Mouse (Mus musculus) CD8-positive naive resting alpha-beta T cell, adult 2 months (primary cell): ENCODE results near the gene 4930402H24Rik.

Experiments used
- DNase-seq, 2 experiments: peaks; one replicate each; pipeline ENCODE4 v3.0.0; 2022; ENCODE audit warnings: low read depth in 2 of 2, low spot score in 2 of 2

The 4930402H24Rik gene

GRCm38 (mm10) chr2:130814492-130814891 is 91.7 kb downstream of the 4930402H24Rik start:
- no peak for DNase-seq

GRCm38 (mm10) chr2:130813729-130814128 is 92.5 kb downstream of the 4930402H24Rik start:
- no peak for DNase-seq

GRCm38 (mm10) chr2:130812487-130812886 is 93.7 kb downstream of the 4930402H24Rik start:
- DNase-seq = no peak

GRCm38 (mm10) chr2:130805146-130805545 is 101.1 kb downstream of the 4930402H24Rik start:
- DNase-seq = no peak

- DNase-seq = no peak
These were observed 102.5 kb downstream of the 4930402H24Rik start for GRCm38 (mm10) chr2:130803706-130804105.

GRCm38 (mm10) chr2:130795731-130796130 is 110.5 kb downstream of the 4930402H24Rik start:
- no peak for DNase-seq

- DNase-seq = no peak
These were observed 114.5 kb downstream of the 4930402H24Rik start for GRCm38 (mm10) chr2:130791722-130792121.

GRCm38 (mm10) chr2:130789642-130790041 is 116.6 kb downstream of the 4930402H24Rik start:
- DNase-seq = no peak

GRCm38 (mm10) chr2:130789039-130789438 is 117.2 kb downstream of the 4930402H24Rik start:
- DNase-seq = no peak

- no peak for DNase-seq
These were observed 121.3 kb downstream of the 4930402H24Rik start for GRCm38 (mm10) chr2:130784939-130785338.

GRCm38 (mm10) chr2:130780615-130781303 is 125.4 kb downstream of the 4930402H24Rik start:
- no peak for DNase-seq

- no peak for DNase-seq
These were observed 126.3 kb downstream of the 4930402H24Rik start for GRCm38 (mm10) chr2:130779935-130780334.

GRCm38 (mm10) chr2:130776610-130777009 is 129.6 kb downstream of the 4930402H24Rik start:
- DNase-seq = no peak

GRCm38 (mm10) chr2:130767483-130767882 is 138.7 kb downstream of the 4930402H24Rik start:
- DNase-seq = no peak

- DNase-seq = no peak
These were observed 140.8 kb downstream of the 4930402H24Rik start for GRCm38 (mm10) chr2:130765396-130765795.

- DNase-seq = no peak
These were observed 145.3 kb downstream of the 4930402H24Rik start for GRCm38 (mm10) chr2:130760876-130761275.

GRCm38 (mm10) chr2:130755061-130755607 is 151.1 kb downstream of the 4930402H24Rik start:
- no peak for DNase-seq

- no peak for DNase-seq
These were observed 151.6 kb downstream of the 4930402H24Rik start for GRCm38 (mm10) chr2:130754596-130754995.

- DNase-seq = no peak
These were observed 155.8 kb downstream of the 4930402H24Rik start for GRCm38 (mm10) chr2:130750449-130750848.

GRCm38 (mm10) chr2:130749708-130750107 is 156.5 kb downstream of the 4930402H24Rik start:
- DNase-seq = no peak

GRCm38 (mm10) chr2:130743576-130743975 is 162.6 kb downstream of the 4930402H24Rik start:
- DNase-seq = no peak

GRCm38 (mm10) chr2:130740096-130740495 is 166.1 kb downstream of the 4930402H24Rik start:
- no peak for DNase-seq

GRCm38 (mm10) chr2:130738019-130738418 is 168.2 kb downstream of the 4930402H24Rik start:
- no peak for DNase-seq
